Mouse (Mus musculus) gastrocnemius, postnatal 25 days (tissue): ENCODE results near the gene Epx. TPM values are rescaled to one million over a fixed set of nuclear protein-coding genes. Genes with fewer than 3 reads are reported as not detected.

ENCODE experiments used
- DNase-seq: peaks from one replicate; pipeline ENCODE4 v3.0.0; 2022
- total RNA-seq, 2 experiments: library from RNA; stranded (reverse); gene quantifications; 1 replicate in 1 of 2; 2 replicates in 1 of 2; pipeline ENCODE4 v1.2.3; 2021

The Epx gene
- total RNA-seq, 2 experiments from 2014 or later, result not detected

GRCm38 (mm10) chr11:87840676-87841075 lies 34.7 kb downstream of the Epx start:
- DNase-seq, result no peak

DNA sequence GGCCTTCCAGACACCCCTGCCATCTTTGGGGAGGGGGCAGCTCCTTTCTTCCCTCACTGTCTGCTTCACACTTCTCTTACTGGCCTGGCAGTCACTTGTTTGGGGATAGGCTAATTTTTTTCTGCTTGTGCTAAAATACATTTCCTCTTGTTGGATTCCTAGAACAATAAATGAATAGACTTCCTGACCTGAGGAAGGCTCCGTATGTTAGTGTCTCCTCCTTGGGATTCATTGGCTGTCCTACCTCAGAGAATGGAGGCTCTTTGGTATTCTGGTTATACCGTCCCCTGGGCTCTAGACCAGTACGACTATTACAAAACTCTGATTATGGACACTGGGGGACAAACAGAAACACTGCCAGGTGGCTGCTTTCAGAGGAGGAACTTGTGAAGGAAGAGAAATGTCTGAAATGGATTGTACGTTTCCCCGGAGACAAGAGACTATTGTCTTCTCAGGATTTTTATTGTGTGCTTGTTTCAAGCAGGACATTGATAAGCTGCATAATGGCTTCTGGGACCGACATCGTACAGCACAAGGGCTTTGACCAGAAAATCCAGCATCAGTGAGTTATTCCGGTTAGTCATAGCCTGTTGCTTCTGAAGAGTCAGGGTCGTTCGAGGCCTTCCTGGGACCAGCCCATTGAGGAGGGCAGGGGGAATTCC lies 47.0 kb downstream of the Epx start, which contains the start of gene Lpo:
TSS of gene Lpo (minus strand) at position 51 of the 662 bp plus-strand sequence.
- no peak for DNase-seq

GRCm38 (mm10) chr11:87821502-87821901 lies 53.8 kb downstream of the Epx start:
- no peak for DNase-seq

- no peak for DNase-seq
These were observed 57.9 kb downstream of the Epx start for GRCm38 (mm10) chr11:87817443-87817773.

GRCm38 (mm10) chr11:87816707-87817442 lies 58.5 kb downstream of the Epx start:
- no peak for DNase-seq

DNA sequence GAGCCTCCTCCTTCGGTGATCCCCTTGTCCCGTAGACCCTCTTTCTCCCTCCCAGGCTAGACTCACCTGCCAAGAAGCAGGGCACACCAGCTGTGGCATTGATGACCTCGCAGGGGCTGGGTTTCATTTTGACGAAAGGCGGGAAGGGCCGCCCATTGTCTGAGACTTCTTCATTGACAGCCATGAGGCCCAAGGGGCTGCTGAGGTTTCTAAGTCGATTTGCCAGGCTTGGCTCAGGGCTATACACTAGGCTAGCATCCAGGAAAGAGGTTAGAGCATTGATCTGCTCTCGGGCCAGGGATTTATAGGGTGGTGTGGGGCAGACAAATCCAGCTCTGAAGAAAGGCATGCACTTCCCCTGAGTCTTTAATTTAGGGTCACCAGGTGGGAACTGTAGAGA lies 60.5 kb downstream of the Epx start:
- DNase-seq, result no peak

Other genes with a start within 250 kb of the Epx start
- under 1 TPM in 1 of 2 experiments, not detected in 1; 0.40 TPM for gene Rnf43, start 212.8 kb downstream of the Epx start, total RNA-seq
- 10 to 100 TPM; 31.6 to 31.7 TPM for gene Supt4a, start 138.0 kb downstream of the Epx start, total RNA-seq
- under 1 TPM in 1 of 2 experiments, not detected in 1; 0.08 TPM for gene Tspoap1, start 115.0 kb downstream of the Epx start, total RNA-seq
- not detected for gene Mpo, start 82.0 kb downstream of the Epx start, total RNA-seq
- not detected for gene Lpo, start 47.2 kb downstream of the Epx start, total RNA-seq
- 1 to 10 TPM; 1.2 to 1.5 TPM for gene Mks1, start 22.3 kb downstream of the Epx start, total RNA-seq
- gene Olfr462, start 16.7 kb upstream of the Epx start, total RNA-seq, result not detected
- gene Olfr463, start 21.9 kb upstream of the Epx start, total RNA-seq, result not detected
- gene Olfr464, start 45.4 kb upstream of the Epx start, total RNA-seq, result not detected
- 100 to 1,000 TPM; 145 to 167 TPM for gene Dynll2, start 112.0 kb upstream of the Epx start, total RNA-seq
- 10 to 100 TPM; 58.0 to 68.8 TPM for gene Srsf1, start 171.8 kb upstream of the Epx start, total RNA-seq
- gene Vezf1, start 192.7 kb upstream of the Epx start, total RNA-seq, result 10 to 100 TPM; 47.1 to 47.6 TPM
- 10 to 100 TPM; 76.3 to 78.6 TPM for gene Cuedc1, start 222.5 kb upstream of the Epx start, total RNA-seq